ENCODE assay signal across 10 mouse cellular contexts in genomic region chr7:16297616-16298015, GRCm38 (mm10). TPM values are rescaled to one million over a fixed set of nuclear protein-coding genes. Genes with fewer than 3 reads are reported as not detected.
DNase-seq lines count a peak whose midpoint lies in the region; ATAC-seq and TF ChIP-seq lines count a peak whose summit lies in the region.
"Had no signal": no experiment of that assay in that cellular context is flagged by ENCODE, and none has a peak within 500 bp of the region (broad histone marks: within the 10 kb centered on the region; RNA-seq: fewer than 3 reads in every experiment).

No protein-coding gene starts in this region.

- H3K4me2 ChIP-seq in kidney, postnatal 0 days (ENCODE audit: low read length) = no peak overlapping the region
- H3K4me2 ChIP-seq in limb, embryonic 12.5 days = peak overlapping the region; percentile 88

- peaks cover 12% of the 10 kb centered on the region for H3K4me1 ChIP-seq in heart, adult 2 months (ENCODE audit: control insufficient read depth, insufficient read depth, low read length)
- H3K4me1 ChIP-seq in kidney, postnatal 0 days (replicated peaks; ENCODE audit: insufficient read depth, low read length) = no peaks in the 10 kb centered on the region; the same call in 1 of the 2 replicates
- peaks cover 1% of the 10 kb centered on the region for H3K4me1 ChIP-seq in ES-Bruce4 (ENCODE audit: control insufficient read depth, insufficient read depth, low read length)
- peaks cover 36% of the 10 kb centered on the region for H3K4me1 ChIP-seq in limb, embryonic 12.5 days (replicated peaks)

- H3K9ac ChIP-seq in heart, adult 2 months (ENCODE audit: low read depth, low read length) = no peak overlapping the region
- no peak overlapping the region for H3K9ac ChIP-seq in kidney, postnatal 0 days (ENCODE audit: low read depth, low read length)
- H3K9ac ChIP-seq in ES-Bruce4 (ENCODE audit: low read depth, poor library complexity, severe bottlenecking) = peak overlapping the region; percentile 57; the same call in 1 of the 2 replicates
- H3K9ac ChIP-seq in limb, embryonic 12.5 days (replicated peaks) = no peak overlapping the region

- TF ChIP-seq POLR2A in heart, adult 2 months (IDR thresholded peaks at IDR 0.05; ENCODE audit: insufficient read depth, low read depth, low read length) = no peak
- no peak for TF ChIP-seq POLR2A in ES-Bruce4 (IDR thresholded peaks at IDR 0.05; ENCODE audit: insufficient read depth, low read length)

- TF ChIP-seq EP300 in heart, adult 2 months (IDR thresholded peaks at IDR 0.05; ENCODE audit: insufficient read depth, low read depth, low read length) = no peak
- TF ChIP-seq EP300 in ES-Bruce4 (IDR thresholded peaks at IDR 0.05; ENCODE audit: insufficient read depth, low read depth, low read length) = no peak

- WGBS in heart, adult 2 months = 77% methylated on average over 2 of the region's 2 CpGs
- WGBS in kidney, postnatal 0 days = 58% methylated on average over 2 of the region's 2 CpGs
- 66% methylated on average over 2 of the region's 2 CpGs for WGBS in limb, embryonic 12.5 days

- ATAC-seq in kidney, postnatal 0 days (replicated peaks; ENCODE audit: low FRiP score, low read depth) = no peak
- no peak for ATAC-seq in limb, embryonic 12.5 days (ENCODE audit: insufficient number of reproducible peaks, insufficient read depth, low FRiP score, low TSS enrichment, low read depth)
- ATAC-seq in megakaryocyte-erythroid progenitor cell, adult 5-6 weeks (replicated peaks; ENCODE audit: low FRiP score, low TSS enrichment, poor library complexity, severe bottlenecking) = no peak

- intact Hi-C loops in heart, adult 2 months (cut with DNase I) = loop anchor here (1.0 to 10.0 kb wide), 3 partner anchors 12 to 317 kb away; partner anchors contain the start of gene Arhgap35

- H3K27ac ChIP-seq in heart, adult 2 months = peak overlapping the region; percentile 90
- H3K27ac ChIP-seq in kidney, postnatal 0 days = 0 out of 2 replicates have a peak overlapping the region, but pooled peaks have one; percentile 76
- H3K27ac ChIP-seq in ES-Bruce4 (ENCODE audit: insufficient read depth, low read length) = 0 out of 2 replicates have a peak overlapping the region, but pooled peaks have one; percentile 8
- H3K27ac ChIP-seq in limb, embryonic 12.5 days = peak overlapping the region; percentile 89; the same call in 1 of the 2 replicates

- H3K27me3 ChIP-seq in heart, adult 2 months (ENCODE audit: control insufficient read depth, insufficient read depth, low read length) = no peaks in the 10 kb centered on the region
- no peaks in the 10 kb centered on the region for H3K27me3 ChIP-seq in kidney, postnatal 0 days (ENCODE audit: insufficient read depth, low read length)
- H3K27me3 ChIP-seq in ES-Bruce4 (ENCODE audit: control insufficient read depth, insufficient read depth, low read length, poor library complexity, severe bottlenecking) = no peaks in the 10 kb centered on the region
- no peaks in the 10 kb centered on the region for H3K27me3 ChIP-seq in limb, embryonic 12.5 days
- H3K27me3 ChIP-seq: limb, embryonic 15.5 days had no signal

- no peak for TF ChIP-seq CTCF in heart, adult 2 months (IDR thresholded peaks at IDR 0.05)
- TF ChIP-seq CTCF in kidney, postnatal 0 days (IDR thresholded peaks at IDR 0.05; ENCODE audit: low read depth) = no peak
- TF ChIP-seq CTCF in ES-Bruce4 (IDR thresholded peaks at IDR 0.05; ENCODE audit: low read depth, low read length) = no peak

- no peak for DNase-seq in heart, adult 2 months
- DNase-seq in heart, adult 8-10 months (ENCODE audit: low spot score) = no peak
- no peak for DNase-seq in kidney, postnatal 0 days (ENCODE audit: low spot score)
- DNase-seq in kidney, adult 11 months = no peak
- DNase-seq in embryo, embryonic 10.5 days (ENCODE audit: low spot score) = no peak
- DNase-seq: kidney, postnatal 14 days had no signal

- H3K79me2 ChIP-seq in heart, adult 2 months (replicated peaks; ENCODE audit: control insufficient read depth, insufficient read depth, low read length) = no peaks in the 10 kb centered on the region

- no peak overlapping the region for H3K4me3 ChIP-seq in heart, adult 2 months
- H3K4me3 ChIP-seq in kidney, postnatal 0 days (replicated peaks; ENCODE audit: low read depth, low read length) = no peak overlapping the region
- H3K4me3 ChIP-seq in ES-Bruce4 (ENCODE audit: low read depth, low read length) = no peak overlapping the region
- no peak overlapping the region for H3K4me3 ChIP-seq in limb, embryonic 12.5 days (replicated peaks)

- no peaks in the 10 kb centered on the region for H3K9me3 ChIP-seq in kidney, postnatal 0 days (replicated peaks; ENCODE audit: low read length)
- no peaks in the 10 kb centered on the region for H3K9me3 ChIP-seq in ES-Bruce4 (replicated peaks; ENCODE audit: control insufficient read depth, insufficient read depth, low read length, poor library complexity, severe bottlenecking)
- no peaks in the 10 kb centered on the region for H3K9me3 ChIP-seq in limb, embryonic 12.5 days
- H3K9me3 ChIP-seq: limb, embryonic 15.5 days had no signal

- no peaks in the 10 kb centered on the region for H3K36me3 ChIP-seq in heart, adult 2 months (ENCODE audit: control insufficient read depth, insufficient read depth, low read length)
- H3K36me3 ChIP-seq in kidney, postnatal 0 days (ENCODE audit: insufficient read depth, low read length) = no peaks in the 10 kb centered on the region
- H3K36me3 ChIP-seq in ES-Bruce4 (ENCODE audit: control insufficient read depth, insufficient read depth, low read length, poor library complexity, severe bottlenecking) = no peaks in the 10 kb centered on the region
- no peaks in the 10 kb centered on the region for H3K36me3 ChIP-seq in limb, embryonic 12.5 days
- H3K36me3 ChIP-seq: limb, embryonic 15.5 days had no signal

RNA-seq across cellular contexts. Expression of gene Bbc3, which starts 10.6 kb away (rescaled TPM):
- 1 to 10 TPM; 2.1 to 3.2 TPM for total RNA-seq in heart, adult 2 months (2021)
- polyA plus RNA-seq in heart, adult 2 months (2012; rRNA removed) = 2.4 and 3.3 TPM in 2 replicates
- total RNA-seq in heart, adult 8-10 months (2022) = 1 to 10 TPM; 2.8 to 5.1 (median 4.4) TPM
- 12.4 and 13.1 TPM in 2 replicates for polyA plus RNA-seq in kidney, postnatal 0 days (2015; fragmentation: Nextera tagmentation; extraction: Ambion mirVana)
- 38.5 and 38.7 TPM in 2 replicates for polyA plus RNA-seq in ES-Bruce4 (2011; ENCODE audit: insufficient read depth, insufficient read length, low read depth, missing spikeins)
- polyA plus RNA-seq in limb, embryonic 12.5 days (2016; fragmentation: Nextera tagmentation; extraction: Ambion mirVana) = 8.2 and 9.3 TPM in 2 replicates
- 1.8 and 2.9 TPM in 2 replicates for total RNA-seq in megakaryocyte-erythroid progenitor cell, adult 5-6 weeks (2014; fragmentation: Nextera tagmentation)
- 3.1 and 4.4 TPM in 2 replicates for total RNA-seq in megakaryocyte-erythroid progenitor cell, adult 5-6 weeks (2017)

RNA-seq across cellular contexts. Expression of gene Ccdc9, which starts 11.0 kb away (rescaled TPM):
- total RNA-seq in heart, adult 2 months (2021) = 10 to 100 TPM; 33.1 to 46.7 TPM
- 21.8 and 22.1 TPM in 2 replicates for polyA plus RNA-seq in heart, adult 2 months (2012; rRNA removed)
- total RNA-seq in heart, adult 8-10 months (2022) = 10 to 100 TPM; 33.2 to 48.1 (median 38.1) TPM
- 14.2 and 17.1 TPM in 2 replicates for polyA plus RNA-seq in kidney, postnatal 0 days (2015; fragmentation: Nextera tagmentation; extraction: Ambion mirVana)
- 86.6 and 104 TPM in 2 replicates for polyA plus RNA-seq in ES-Bruce4 (2011; ENCODE audit: insufficient read depth, insufficient read length, low read depth, missing spikeins)
- 43.1 and 44.7 TPM in 2 replicates for polyA plus RNA-seq in limb, embryonic 12.5 days (2016; fragmentation: Nextera tagmentation; extraction: Ambion mirVana)
- total RNA-seq in megakaryocyte-erythroid progenitor cell, adult 5-6 weeks (2014; fragmentation: Nextera tagmentation) = 57.1 and 65.7 TPM in 2 replicates
- total RNA-seq in megakaryocyte-erythroid progenitor cell, adult 5-6 weeks (2017) = 106 and 110 TPM in 2 replicates

RNA-seq across cellular contexts. Expression of gene Inafm1, which starts 24.2 kb away (rescaled TPM):
- total RNA-seq in heart, adult 2 months (2021) = 10 to 100 TPM; 15.4 to 17.4 TPM
- 12.8 and 16.3 TPM in 2 replicates for polyA plus RNA-seq in heart, adult 2 months (2012; rRNA removed)
- total RNA-seq in heart, adult 8-10 months (2022) = 10 to 100 TPM; 12.3 to 18.1 (median 14.4) TPM
- 28.2 and 32.0 TPM in 2 replicates for polyA plus RNA-seq in kidney, postnatal 0 days (2015; fragmentation: Nextera tagmentation; extraction: Ambion mirVana)
- 3.3 and 4.6 TPM in 2 replicates for polyA plus RNA-seq in ES-Bruce4 (2011; ENCODE audit: insufficient read depth, insufficient read length, low read depth, missing spikeins)
- 13.9 and 17.6 TPM in 2 replicates for polyA plus RNA-seq in limb, embryonic 12.5 days (2016; fragmentation: Nextera tagmentation; extraction: Ambion mirVana)
- 23.3 and 28.3 TPM in 2 replicates for total RNA-seq in megakaryocyte-erythroid progenitor cell, adult 5-6 weeks (2014; fragmentation: Nextera tagmentation)
- total RNA-seq in megakaryocyte-erythroid progenitor cell, adult 5-6 weeks (2017) = 14.8 and 18.4 TPM in 2 replicates

RNA-seq across cellular contexts. Expression of gene C5ar1, which starts 38.3 kb away (rescaled TPM):
- total RNA-seq in heart, adult 2 months (2021) = 1 to 10 TPM; 7.9 to 8.1 TPM
- polyA plus RNA-seq in heart, adult 2 months (2012; rRNA removed) = 10.0 TPM in 2 replicates
- 1 to 10 TPM; 4.1 to 5.5 (median 5.1) TPM for total RNA-seq in heart, adult 8-10 months (2022)
- polyA plus RNA-seq in kidney, postnatal 0 days (2015; fragmentation: Nextera tagmentation; extraction: Ambion mirVana) = 3.1 and 3.4 TPM in 2 replicates
- polyA plus RNA-seq in ES-Bruce4 (2011; ENCODE audit: insufficient read depth, insufficient read length, low read depth, missing spikeins) = not detected in 2 replicates
- polyA plus RNA-seq in limb, embryonic 12.5 days (2016; fragmentation: Nextera tagmentation; extraction: Ambion mirVana) = 0.45 and 0.91 TPM in 2 replicates
- total RNA-seq in megakaryocyte-erythroid progenitor cell, adult 5-6 weeks (2014; fragmentation: Nextera tagmentation) = 0.22 TPM in 1 of 2 replicates, not detected in the other
- 0.23 TPM in 1 of 2 replicates, not detected in the other for total RNA-seq in megakaryocyte-erythroid progenitor cell, adult 5-6 weeks (2017)

RNA-seq across cellular contexts. Expression of gene C5ar2, which starts 53.7 kb away (rescaled TPM):
- total RNA-seq in heart, adult 2 months (2021) = 1 to 10 TPM; 1.4 to 1.6 TPM
- polyA plus RNA-seq in heart, adult 2 months (2012; rRNA removed) = 1.1 and 1.3 TPM in 2 replicates
- total RNA-seq in heart, adult 8-10 months (2022) = 1 to 10 TPM; 1.0 to 1.4 (median 1.2) TPM
- polyA plus RNA-seq in kidney, postnatal 0 days (2015; fragmentation: Nextera tagmentation; extraction: Ambion mirVana) = 0.08 and 0.11 TPM in 2 replicates
- not detected in 2 replicates for polyA plus RNA-seq in ES-Bruce4 (2011; ENCODE audit: insufficient read depth, insufficient read length, low read depth, missing spikeins)
- 0.10 TPM in 1 of 2 replicates, not detected in the other for polyA plus RNA-seq in limb, embryonic 12.5 days (2016; fragmentation: Nextera tagmentation; extraction: Ambion mirVana)
- 3.2 and 4.5 TPM in 2 replicates for total RNA-seq in megakaryocyte-erythroid progenitor cell, adult 5-6 weeks (2014; fragmentation: Nextera tagmentation)
- total RNA-seq in megakaryocyte-erythroid progenitor cell, adult 5-6 weeks (2017) = 3.5 and 4.0 TPM in 2 replicates

Comparison
In these comparisons a context has a peak if more than half of its experiments do, and no peak if none do; other contexts are left out.
1. H3K27ac ChIP-seq: peak in every context shown above with its lines; median percentile 90 in heart, adult 2 months; 89 in limb, embryonic 12.5 days; 76 in kidney, postnatal 0 days; 8 in ES-Bruce4.